Mouse (Mus musculus) cerebellum, adult 8-10 months (tissue): Measurements from ENCODE around the gene Wnt7b.

Experiments
- DNase-seq: peaks from one replicate; pipeline ENCODE4 v3.0.0; 2022

The Wnt7b gene

GRCm38 (mm10) chr15:85503127-85503526 is 79.1 kb downstream of the Wnt7b start, which contains the start of gene 7530416G11Rik:
7530416G11Rik (minus strand) TSS chr15:85503227.
- DNase-seq: no peak

GRCm38 (mm10) chr15:85500267-85500666 is 82.0 kb downstream of the Wnt7b start:
- DNase-seq: no peak

GRCm38 (mm10) chr15:85497981-85498475 is 84.2 kb downstream of the Wnt7b start:
- no peak for DNase-seq

GRCm38 (mm10) chr15:85497548-85497947 is 84.7 kb downstream of the Wnt7b start:
- no peak for DNase-seq

- no peak for DNase-seq
Observed at GRCm38 (mm10) chr15:85494163-85494621, 88.1 kb downstream of the Wnt7b start.

GRCm38 (mm10) chr15:85489751-85490150 is 92.5 kb downstream of the Wnt7b start:
- no peak for DNase-seq

GRCm38 (mm10) chr15:85488900-85489299 is 93.4 kb downstream of the Wnt7b start:
- no peak for DNase-seq
